Mouse (Mus musculus): ENCODE measurements at regions not wholly inside any gene's neighbourhood (a gene's known extent, or its start where the extent isn't known, plus 50 kb on each side); places are given as distances from the start of the nearest gene placed in this dataset.

DNA sequence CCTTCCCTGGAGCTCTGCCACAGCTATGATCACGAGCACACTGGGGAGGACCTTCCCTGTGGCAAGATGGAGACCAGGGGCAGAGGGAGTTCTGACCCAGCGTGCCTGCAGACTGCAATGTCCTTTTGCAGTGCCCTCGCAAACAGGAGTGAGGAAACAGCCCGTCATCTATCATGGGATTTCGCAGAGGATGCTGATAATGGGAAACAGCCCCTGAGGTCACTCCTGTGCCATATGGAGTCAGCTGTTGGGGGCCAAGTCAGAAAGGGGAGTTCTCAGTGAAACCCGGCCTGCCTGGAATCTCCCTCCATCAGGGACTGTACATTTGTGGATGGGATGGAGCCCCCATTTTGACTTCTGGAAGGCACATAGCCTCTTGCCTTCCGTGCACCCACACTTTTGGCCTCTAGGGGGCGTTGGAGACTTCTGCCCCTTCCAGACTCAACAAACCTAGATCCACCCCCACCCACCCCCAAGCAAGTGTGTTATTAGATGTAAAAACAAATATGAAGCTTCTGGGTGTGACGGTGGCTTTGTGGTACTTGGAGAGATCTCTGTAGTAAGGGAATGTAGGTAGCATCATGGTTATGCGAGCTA, 98.1 kb downstream of the Kdr start:
- DNase-seq (ENCODE audit: low read depth, low spot score): peak; percentile 10

DNA sequence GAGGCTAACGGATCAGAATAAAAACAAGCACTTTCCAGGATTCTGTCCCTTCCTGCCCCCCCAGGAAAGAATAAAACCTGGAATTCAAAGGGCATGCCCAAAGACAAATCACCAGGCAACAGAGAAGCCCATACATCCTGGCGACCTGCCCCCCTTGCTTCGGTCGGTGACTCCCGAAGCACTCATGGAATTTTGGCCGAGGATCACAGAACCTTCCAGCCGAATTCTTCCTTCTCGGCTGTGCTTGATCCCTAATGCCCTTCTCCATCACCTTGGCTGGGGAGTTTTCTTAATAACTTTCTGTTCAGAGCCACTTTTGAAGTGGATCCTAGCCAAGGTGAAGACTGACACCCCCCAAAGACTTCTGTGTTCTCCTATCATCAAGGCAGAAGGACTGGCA, 99.9 kb downstream of the Kdr start:
- no peak for DNase-seq (ENCODE audit: low read depth, low spot score)

DNA sequence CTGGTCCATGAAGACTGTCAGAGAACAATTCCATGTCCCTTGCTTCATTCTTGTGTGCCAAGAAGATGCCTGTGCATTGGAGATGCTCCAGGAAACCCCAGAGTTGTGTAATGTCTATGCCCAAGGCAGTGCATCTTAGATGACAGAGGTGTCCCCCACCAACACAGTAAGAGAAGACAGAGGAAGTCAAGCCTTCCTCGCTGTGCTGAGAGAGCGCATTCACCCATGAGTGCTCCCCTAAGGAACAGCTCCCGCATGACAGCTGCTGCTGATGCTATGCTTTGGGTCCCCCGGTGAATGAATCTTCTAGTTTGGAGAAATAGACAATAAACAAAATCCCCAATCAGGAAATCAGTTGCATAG, 100.7 kb downstream of the Kdr start:
- no peak for DNase-seq (ENCODE audit: low read depth, low spot score)

DNA sequence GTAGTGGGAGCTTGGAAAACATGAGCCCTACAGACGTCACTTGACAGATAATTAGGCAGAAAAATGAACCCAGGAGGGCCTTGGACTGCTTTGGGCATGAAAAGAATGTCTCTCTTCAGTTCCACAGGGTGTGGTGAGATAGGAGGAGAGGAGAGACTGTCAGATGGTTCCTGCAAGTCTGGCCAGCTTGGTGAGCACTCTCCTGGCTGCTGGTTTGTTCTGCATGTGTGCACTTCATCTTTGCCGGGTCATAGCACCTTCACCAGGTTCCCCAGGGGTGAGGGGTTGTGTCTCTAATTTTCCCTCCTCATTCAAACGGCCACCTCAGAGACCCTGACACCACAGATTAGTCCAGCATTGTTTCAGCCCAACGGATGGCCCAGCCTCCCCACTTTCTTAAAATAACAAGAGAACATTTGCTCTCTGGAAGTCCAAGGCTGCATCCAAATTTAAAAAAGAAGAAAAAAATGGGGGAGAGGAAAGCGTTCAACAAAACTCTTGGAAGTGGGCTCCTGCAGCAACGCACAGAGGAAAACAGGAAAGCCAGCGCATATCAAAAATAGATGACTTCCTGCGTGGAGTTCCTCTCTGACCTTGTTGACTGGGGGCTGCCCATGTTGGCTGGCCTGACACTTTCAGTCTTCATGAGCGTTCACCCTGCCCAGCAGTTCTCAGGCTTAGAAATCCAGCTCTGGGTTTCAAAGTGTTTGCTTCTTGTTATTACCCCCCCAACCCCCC, 101.2 kb downstream of the Kdr start:
- no peak for DNase-seq (ENCODE audit: low read depth, low spot score)

GRCm38 (mm10) chr5:75871120-75871519, 107.1 kb downstream of the Kdr start:
- peak; percentile 53 for DNase-seq (ENCODE audit: low read depth, low spot score)

DNA sequence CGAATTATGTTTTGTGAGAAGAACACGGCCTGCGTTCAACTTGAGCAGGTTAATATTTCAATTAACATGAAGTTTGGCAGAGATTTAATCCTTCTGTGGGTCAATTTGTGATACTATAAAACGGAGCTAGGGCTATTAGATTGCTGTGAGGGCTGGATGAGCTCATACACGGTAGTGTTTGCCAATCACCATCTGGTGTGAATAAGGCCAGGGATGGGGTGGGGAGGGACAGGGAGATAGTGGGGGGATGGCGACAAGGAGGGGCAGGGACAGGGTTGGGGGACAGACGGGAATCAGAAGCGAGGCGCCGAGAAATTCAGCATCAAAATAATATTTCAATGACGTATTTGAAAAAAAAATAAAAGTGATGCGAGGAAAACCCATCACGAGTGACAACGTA, 107.6 kb downstream of the Kdr start:
- DNase-seq (ENCODE audit: low read depth, low spot score): no peak

GRCm38 (mm10) chr5:75869535-75869934, 108.7 kb downstream of the Kdr start:
- no peak for DNase-seq (ENCODE audit: low read depth, low spot score)

DNA sequence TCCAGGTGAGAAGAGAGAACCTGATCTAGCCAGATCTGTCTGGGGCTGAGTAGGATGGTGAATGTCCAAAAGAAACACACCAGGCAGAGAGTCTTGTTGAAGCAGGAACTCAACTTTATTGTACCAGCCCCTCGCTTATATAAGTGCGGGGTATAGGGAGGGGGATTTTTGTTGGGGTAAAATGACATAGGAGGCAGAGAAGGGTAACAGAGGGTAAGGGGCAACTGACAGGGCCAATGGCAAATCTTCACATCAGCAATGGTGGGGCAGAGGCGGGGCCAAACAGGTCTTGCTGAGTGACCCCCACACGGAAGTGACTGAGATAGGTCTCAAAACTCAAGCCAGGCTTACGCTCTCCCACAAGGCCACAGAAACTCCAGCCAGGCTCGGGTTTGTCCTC, 113.2 kb downstream of the Kdr start:
- no peak for DNase-seq (ENCODE audit: low read depth, low spot score)

- DNase-seq (ENCODE audit: low read depth, low spot score): no peak
Observed at GRCm38 (mm10) chr5:75863358-75863757, 114.9 kb downstream of the Kdr start.

- peak; percentile 52 for DNase-seq (ENCODE audit: low read depth, low spot score)
Observed at GRCm38 (mm10) chr5:75862630-75862991, 115.6 kb downstream of the Kdr start.

DNA sequence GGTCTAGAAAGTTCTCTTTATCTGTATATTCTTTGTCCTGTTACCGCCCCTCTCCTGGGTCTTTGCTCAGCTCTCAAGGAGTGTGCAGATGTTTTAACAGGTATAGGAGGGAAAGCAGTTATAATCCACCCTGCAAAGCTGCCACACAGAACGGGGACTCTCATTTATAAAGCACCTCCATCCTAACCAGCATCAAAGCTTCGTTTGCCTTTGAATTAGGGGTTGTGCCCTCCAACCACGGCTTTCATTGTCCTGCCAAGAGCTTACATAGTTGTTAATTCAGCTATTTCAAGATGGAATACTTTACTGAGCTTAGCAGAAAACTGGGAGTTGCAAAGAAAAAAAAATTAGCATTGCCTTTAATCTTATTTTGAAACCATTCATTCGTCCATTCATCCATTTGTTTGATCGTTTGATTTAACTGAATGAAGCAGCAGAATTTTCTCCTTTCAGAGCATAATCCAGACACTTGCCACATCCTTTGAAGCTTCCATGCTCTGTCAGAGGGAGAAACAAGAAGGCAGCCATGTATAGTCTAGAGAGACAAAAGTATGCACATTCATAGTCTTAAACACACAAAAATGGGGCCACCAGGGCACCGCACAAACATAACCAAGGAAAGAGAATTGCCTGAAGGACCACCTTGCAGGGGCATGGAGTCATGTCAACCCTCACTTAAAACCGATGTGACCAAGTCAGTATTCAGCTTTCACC, 116.2 kb downstream of the Kdr start:
- no peak for DNase-seq (ENCODE audit: low read depth, low spot score)

- no peak for DNase-seq (ENCODE audit: low read depth, low spot score)
Observed at GRCm38 (mm10) chr5:75859316-75859836, 118.9 kb downstream of the Kdr start.

- no peak for DNase-seq (ENCODE audit: low read depth, low spot score)
Observed at GRCm38 (mm10) chr5:75850855-75851254, 127.4 kb downstream of the Kdr start.

- no peak for DNase-seq (ENCODE audit: low read depth, low spot score)
Observed at GRCm38 (mm10) chr5:75847966-75848365, 130.3 kb downstream of the Kdr start.

GRCm38 (mm10) chr5:75847341-75847740, 130.9 kb downstream of the Kdr start:
- DNase-seq (ENCODE audit: low read depth, low spot score): no peak

- no peak for DNase-seq (ENCODE audit: low read depth, low spot score)
Observed at GRCm38 (mm10) chr5:75846016-75846415, 132.2 kb downstream of the Kdr start.

DNA sequence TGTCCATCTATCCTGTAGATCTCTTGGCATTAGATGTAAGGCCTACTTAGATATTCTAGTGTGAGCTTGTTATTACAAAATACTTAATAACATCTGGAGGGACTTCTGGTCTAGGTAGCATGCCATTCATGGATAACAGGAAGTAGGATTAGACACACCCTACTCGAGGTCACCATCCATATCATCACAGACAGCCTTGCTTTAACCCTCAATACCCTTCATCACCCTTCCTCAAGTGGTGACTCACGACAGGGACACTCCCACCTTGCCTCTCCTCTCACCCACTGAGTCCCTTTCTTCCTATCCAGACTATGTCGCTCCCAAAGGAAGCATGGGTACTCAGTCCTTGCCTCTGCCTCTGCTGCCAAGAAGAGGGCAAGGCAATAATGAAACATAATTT, 134.5 kb downstream of the Kdr start:
- no peak for DNase-seq (ENCODE audit: low read depth, low spot score)

DNA sequence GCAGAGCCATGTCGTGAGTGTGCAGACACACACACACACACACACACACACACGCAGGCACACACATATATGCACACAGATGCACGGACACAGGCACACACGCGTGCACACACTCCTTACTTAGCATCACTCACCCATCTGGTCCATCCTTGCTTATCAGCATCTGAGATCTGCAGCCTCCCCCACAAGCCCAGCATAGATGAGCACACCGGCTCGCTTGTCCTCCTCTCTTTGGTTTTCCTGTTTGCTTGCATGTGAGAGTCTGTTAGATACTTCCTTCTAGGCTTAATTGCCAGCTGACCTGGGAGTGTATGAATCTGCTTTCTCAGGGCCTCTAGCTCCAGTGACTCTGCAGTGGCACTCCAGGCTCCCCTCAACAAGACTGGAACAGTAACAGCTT, 137.8 kb downstream of the Kdr start:
- DNase-seq (ENCODE audit: low read depth, low spot score): no peak

GRCm38 (mm10) chr5:75835556-75835961, 142.7 kb downstream of the Kdr start:
- peak; percentile 39 for DNase-seq (ENCODE audit: low read depth, low spot score)

GRCm38 (mm10) chr5:75834766-75835555, 143.3 kb downstream of the Kdr start:
- DNase-seq (ENCODE audit: low read depth, low spot score): no peak

GRCm38 (mm10) chr5:75832341-75832740, 145.9 kb downstream of the Kdr start:
- DNase-seq (ENCODE audit: low read depth, low spot score): no peak
